Mouse (Mus musculus) midbrain, postnatal 0 days (tissue): Measurements from ENCODE around the gene Olfr1193. TPM values are rescaled to one million over a fixed set of nuclear protein-coding genes. Genes with fewer than 3 reads are reported as not detected.
"Not testable (repeated sequence)": the region's sequence is repeated elsewhere in the genome, so short reads cannot be mapped to it uniquely, and the experiment has no call there.

Source experiments
- ATAC-seq: fragments of 200-750 bp; cut with Nextera tagmentation; 2 replicates; pipeline ENCODE4 v1.8.0; 2017; ENCODE audit warnings: moderate number of reproducible peaks, mild to moderate bottlenecking, moderate TSS enrichment, moderate library complexity; ENCODE audit not compliant: low FRiP score
- DNase-seq: peaks from one replicate; pipeline ENCODE4 v3.0.0-alpha.2; 2015; ENCODE audit warnings: low spot score
- H3K27ac ChIP-seq: fragments of 300-500 bp; sonication (generic); 2 replicates; pipeline ENCODE4 v1.5.1; 2014; ENCODE audit warnings: low read depth, mild to moderate bottlenecking, low read length, mixed read lengths
- H3K27me3 ChIP-seq: fragments of 300-500 bp; sonication (generic); 2 replicates; pipeline ENCODE4 v1.6.1; 2014; ENCODE audit warnings: low read length, control low read depth, mixed read lengths; ENCODE audit not compliant: insufficient read depth
- H3K36me3 ChIP-seq: fragments of 300-500 bp; sonication (generic); 2 replicates; pipeline ENCODE4 v1.6.1; 2014; ENCODE audit warnings: low read length, control low read depth, mixed read lengths; ENCODE audit not compliant: insufficient read depth
- H3K4me1 ChIP-seq: fragments of 300-500 bp; sonication (generic); 2 replicates; pipeline ENCODE4 v1.6.1; 2014; ENCODE audit warnings: mild to moderate bottlenecking, control low read depth, antibody characterized with exemption, low read length, mixed read lengths; ENCODE audit not compliant: insufficient read depth
- H3K4me2 ChIP-seq: fragments of 300-500 bp; sonication (generic); 2 replicates; pipeline ENCODE4 v1.6.1; 2014; ENCODE audit warnings: low read depth, mild to moderate bottlenecking, low read length, mixed read lengths; ENCODE audit not compliant: poor library complexity, severe bottlenecking
- H3K4me3 ChIP-seq: fragments of 300-500 bp; sonication (generic); 2 replicates; pipeline ENCODE4 v1.5.1; 2014; ENCODE audit warnings: low read depth, mild to moderate bottlenecking, low read length, moderate library complexity
- H3K9ac ChIP-seq: fragments of 300-500 bp; sonication (generic); replicated peaks from 2 replicates; pipeline ENCODE4 v1.6.1; 2014; ENCODE audit warnings: mild to moderate bottlenecking, low read length, moderate library complexity, mixed read lengths; ENCODE audit not compliant: poor library complexity, severe bottlenecking
- H3K9me3 ChIP-seq: fragments of 300-500 bp; sonication (generic); 2 replicates; pipeline ENCODE4 v1.6.1; 2016; ENCODE audit warnings: low read length, control low read depth
- CTCF ChIP-seq: IDR thresholded peaks from 2 replicates; pipeline ENCODE4 v1.5.1; 2016; ENCODE audit warnings: antibody characterized with exemption, mild to moderate bottlenecking
- WGBS: fragments of 180-500 bp; shearing (Covaris S2); extraction: QIAGEN DNeasy Blood & Tissue Kit; methylation state at CpG from one replicate; pipeline ENCODE4 v1.1.7; 2014; 5-methylcytosine and 5-hydroxymethylcytosine counted together
- polyA plus RNA-seq: library from polyadenylated mRNA; unstranded; fragments of >200 nt; fragmentation: Nextera tagmentation; extraction: Ambion mirVana; gene quantifications from 2 replicates; pipeline ENCODE4 v1.2.1, GENCODE M21; 2015
- total RNA-seq: library from RNA; depleted of rRNA; stranded (reverse); fragments of >200 nt; gene quantifications from 2 replicates; pipeline ENCODE4 v1.2.3, GENCODE M21; 2014; rRNA removed

The Olfr1193 gene
- not detected in 2 replicates for total RNA-seq
- not detected in 2 replicates for polyA plus RNA-seq

GRCm38 (mm10) chr2:88675328-88675727, at the start of gene Olfr1193:
TSS of gene Olfr1193 (plus strand) at chr2:88675628.
- H3K4me2 ChIP-seq, H3K4me1 ChIP-seq, H3K9me3 ChIP-seq, H3K36me3 ChIP-seq, DNase-seq, ATAC-seq, H3K27me3 ChIP-seq, H3K9ac ChIP-seq, H3K27ac ChIP-seq, H3K4me3 ChIP-seq: not testable (repeated sequence)

- not testable (repeated sequence) for H3K4me1 ChIP-seq, H3K27ac ChIP-seq, H3K4me3 ChIP-seq, DNase-seq, H3K27me3 ChIP-seq, ATAC-seq, H3K9ac ChIP-seq, H3K36me3 ChIP-seq, H3K9me3 ChIP-seq, H3K4me2 ChIP-seq
- 92% methylated on average over 1 of the region's 1 CpGs for WGBS
These were observed 35.2 kb upstream of the Olfr1193 start, which contains the start of gene Olfr1191-ps1 for GRCm38 (mm10) chr2:88640242-88640641. TSS of gene Olfr1191-ps1 (plus strand) at chr2:88640542.

GRCm38 (mm10) chr2:88648209-88648608, 27.2 kb upstream of the Olfr1193 start, which contains the start of gene Olfr1192-ps1:
TSS of gene Olfr1192-ps1 (plus strand) at chr2:88648509.
- no peaks in the 10 kb centered on the region for H3K9me3 ChIP-seq
- TF ChIP-seq CTCF: no peak
- H3K4me1 ChIP-seq: no peaks in the 10 kb centered on the region
- H3K27me3 ChIP-seq: no peaks in the 10 kb centered on the region
- no peak within 1 kb of the TSS for H3K4me2 ChIP-seq
- no peak for DNase-seq
- no peak within 1 kb of the TSS for H3K4me3 ChIP-seq
- H3K27ac ChIP-seq: no peak within 1 kb of the TSS
- ATAC-seq: no peak
- H3K36me3 ChIP-seq: no peaks in the 10 kb centered on the region
- no peak within 1 kb of the TSS for H3K9ac ChIP-seq
- WGBS: 54% methylated on average over 1 of the region's 1 CpGs

DNA sequence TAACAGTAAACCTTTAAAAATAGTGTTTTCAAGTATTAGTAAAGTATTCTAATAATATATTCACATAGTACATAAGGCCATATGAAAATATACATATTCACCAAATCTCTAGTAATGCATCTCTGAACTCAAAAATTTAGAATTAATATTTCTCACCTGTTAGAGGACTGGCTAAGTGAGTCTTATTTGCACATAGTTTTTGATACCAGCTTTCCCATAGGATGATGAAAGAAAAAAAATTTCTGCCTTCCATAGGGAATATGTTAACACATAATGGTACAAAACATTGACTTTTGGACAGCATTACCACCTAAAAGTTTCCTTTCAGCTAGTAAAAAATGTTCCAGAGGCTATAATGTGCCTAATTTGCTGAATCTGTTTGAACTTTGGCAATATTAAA, 13.7 kb downstream of the Olfr1193 start, which contains the start of gene Olfr1195:
Olfr1195 (minus strand) TSS at position 101 of the 400 bp plus-strand sequence.
- DNase-seq (no peak), ATAC-seq (no peak)
- Histone ChIP-seq H3K4me2 (no peak within 1 kb of the TSS), H3K27me3 (no peaks in the 10 kb centered on the region), H3K9ac (no peak within 1 kb of the TSS), H3K36me3 (no peaks in the 10 kb centered on the region), H3K27ac (no peak within 1 kb of the TSS), H3K4me1 (no peaks in the 10 kb centered on the region), H3K9me3 (no peaks in the 10 kb centered on the region), H3K4me3 (no peak within 1 kb of the TSS)
- no peak for TF ChIP-seq CTCF

- no peaks in the 10 kb centered on the region for H3K36me3 ChIP-seq
- 86% methylated on average over 2 of the region's 2 CpGs for WGBS
- H3K9me3 ChIP-seq: no peaks in the 10 kb centered on the region
- H3K4me2 ChIP-seq: no peak within 1 kb of the TSS
- TF ChIP-seq CTCF: no peak
- ATAC-seq (no peak), DNase-seq (no peak)
- no peaks in the 10 kb centered on the region for H3K4me1 ChIP-seq
- H3K27me3 ChIP-seq: no peaks in the 10 kb centered on the region
- H3K27ac ChIP-seq: no peak within 1 kb of the TSS
- no peak within 1 kb of the TSS for H3K4me3 ChIP-seq
- no peak within 1 kb of the TSS for H3K9ac ChIP-seq
These were observed 29.1 kb downstream of the Olfr1193 start, which contains the start of gene Olfr1196 for GRCm38 (mm10) chr2:88704497-88704896. TSS of gene Olfr1196 (minus strand) at chr2:88704597.

Other genes starting within 250 kb of the Olfr1193 start
- gene Olfr1181, start 249.5 kb upstream of the Olfr1193 start, total RNA-seq: not detected in 2 replicates
- not detected in 2 replicates for gene Olfr1181, start 249.5 kb upstream of the Olfr1193 start, polyA plus RNA-seq
- not detected in 2 replicates for gene Gm13757, start 226.5 kb upstream of the Olfr1193 start, total RNA-seq
- not detected in 2 replicates for gene Gm13757, start 226.5 kb upstream of the Olfr1193 start, polyA plus RNA-seq
- not detected in 2 replicates for gene Olfr1183, start 220.8 kb upstream of the Olfr1193 start, total RNA-seq
- gene Olfr1183, start 220.8 kb upstream of the Olfr1193 start, polyA plus RNA-seq: not detected in 2 replicates
- gene Olfr1184, start 192.0 kb upstream of the Olfr1193 start, total RNA-seq: not detected in 2 replicates
- not detected in 2 replicates for gene Olfr1184, start 192.0 kb upstream of the Olfr1193 start, polyA plus RNA-seq
- not detected in 2 replicates for gene Olfr1185-ps1, start 182.3 kb upstream of the Olfr1193 start, total RNA-seq
- gene Olfr1185-ps1, start 182.3 kb upstream of the Olfr1193 start, polyA plus RNA-seq: not detected in 2 replicates
- not detected in 2 replicates for gene Olfr1186, start 157.1 kb upstream of the Olfr1193 start, total RNA-seq
- gene Olfr1186, start 157.1 kb upstream of the Olfr1193 start, polyA plus RNA-seq: not detected in 2 replicates
- gene Olfr1188, start 118.7 kb upstream of the Olfr1193 start, total RNA-seq: not detected in 2 replicates
- not detected in 2 replicates for gene Olfr1188, start 118.7 kb upstream of the Olfr1193 start, polyA plus RNA-seq
- not detected in 2 replicates for gene Olfr1189, start 89.2 kb upstream of the Olfr1193 start, total RNA-seq
- not detected in 2 replicates for gene Olfr1189, start 89.2 kb upstream of the Olfr1193 start, polyA plus RNA-seq
- gene Olfr1191-ps1, start 35.1 kb upstream of the Olfr1193 start, total RNA-seq: 0.28 TPM in 1 of 2 replicates, not detected in the other
- gene Olfr1191-ps1, start 35.1 kb upstream of the Olfr1193 start, polyA plus RNA-seq: not detected in 2 replicates
- not detected in 2 replicates for gene Olfr1192-ps1, start 27.1 kb upstream of the Olfr1193 start, total RNA-seq
- gene Olfr1192-ps1, start 27.1 kb upstream of the Olfr1193 start, polyA plus RNA-seq: not detected in 2 replicates
- gene Olfr1195, start 13.6 kb downstream of the Olfr1193 start, total RNA-seq: not detected in 2 replicates
- not detected in 2 replicates for gene Olfr1195, start 13.6 kb downstream of the Olfr1193 start, polyA plus RNA-seq
- not detected in 2 replicates for gene Olfr1196, start 29.0 kb downstream of the Olfr1193 start, total RNA-seq
- gene Olfr1196, start 29.0 kb downstream of the Olfr1193 start, polyA plus RNA-seq: not detected in 2 replicates
- not detected in 2 replicates for gene Olfr1197, start 56.7 kb downstream of the Olfr1193 start, total RNA-seq
- gene Olfr1197, start 56.7 kb downstream of the Olfr1193 start, polyA plus RNA-seq: not detected in 2 replicates
- gene Olfr1198, start 75.7 kb downstream of the Olfr1193 start, total RNA-seq: not detected in 2 replicates
- gene Olfr1198, start 75.7 kb downstream of the Olfr1193 start, polyA plus RNA-seq: not detected in 2 replicates
- gene Olfr1199, start 84.8 kb downstream of the Olfr1193 start, total RNA-seq: not detected in 2 replicates
- gene Olfr1199, start 84.8 kb downstream of the Olfr1193 start, polyA plus RNA-seq: not detected in 2 replicates
- not detected in 2 replicates for gene Olfr1200, start 94.9 kb downstream of the Olfr1193 start, total RNA-seq
- not detected in 2 replicates for gene Olfr1200, start 94.9 kb downstream of the Olfr1193 start, polyA plus RNA-seq
- not detected in 2 replicates for gene Olfr1201, start 117.4 kb downstream of the Olfr1193 start, total RNA-seq
- gene Olfr1201, start 117.4 kb downstream of the Olfr1193 start, polyA plus RNA-seq: not detected in 2 replicates
- not detected in 2 replicates for gene Olfr1202, start 138.9 kb downstream of the Olfr1193 start, total RNA-seq
- gene Olfr1202, start 138.9 kb downstream of the Olfr1193 start, polyA plus RNA-seq: 0.04 TPM in 1 of 2 replicates, not detected in the other
- not detected in 2 replicates for gene Olfr1205, start 154.1 kb downstream of the Olfr1193 start, total RNA-seq
- gene Olfr1205, start 154.1 kb downstream of the Olfr1193 start, polyA plus RNA-seq: not detected in 2 replicates
- gene Olfr1204, start 173.7 kb downstream of the Olfr1193 start, total RNA-seq: not detected in 2 replicates
- not detected in 2 replicates for gene Olfr1204, start 173.7 kb downstream of the Olfr1193 start, polyA plus RNA-seq
- gene Olfr1206, start 187.6 kb downstream of the Olfr1193 start, total RNA-seq: not detected in 2 replicates
- gene Olfr1206, start 187.6 kb downstream of the Olfr1193 start, polyA plus RNA-seq: not detected in 2 replicates
- gene Olfr1208, start 226.7 kb downstream of the Olfr1193 start, total RNA-seq: not detected in 2 replicates
- gene Olfr1208, start 226.7 kb downstream of the Olfr1193 start, polyA plus RNA-seq: not detected in 2 replicates
- not detected in 2 replicates for gene Olfr1209, start 239.5 kb downstream of the Olfr1193 start, total RNA-seq
- gene Olfr1209, start 239.5 kb downstream of the Olfr1193 start, polyA plus RNA-seq: not detected in 2 replicates